12 mouse cellular contexts compared by ENCODE assay signal in the genomic region with DNA sequence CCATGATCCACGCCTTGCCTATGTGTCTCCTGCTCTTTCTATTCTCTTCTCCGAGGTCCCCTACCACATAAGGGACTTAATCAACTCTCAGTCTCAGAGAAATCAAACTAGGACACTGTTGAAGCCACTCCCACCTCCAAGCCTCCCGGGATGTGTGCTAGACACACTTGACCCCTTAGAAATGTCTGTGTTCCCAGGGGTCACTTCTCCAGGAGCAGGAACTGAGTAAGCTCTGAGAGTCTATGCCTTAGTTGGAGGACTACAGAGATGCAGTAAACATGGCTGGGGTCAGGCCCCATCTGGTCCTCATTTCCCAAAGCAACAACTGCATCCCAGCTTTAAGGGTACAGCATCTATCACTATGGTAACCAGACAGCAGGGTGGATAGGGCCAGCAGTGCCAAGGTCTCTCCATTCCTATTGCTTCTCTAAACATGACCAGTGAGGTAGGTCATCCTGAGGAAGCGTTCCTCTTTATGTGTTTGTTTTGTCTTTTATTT. TPM values are rescaled to one million over a fixed set of nuclear protein-coding genes. Genes with fewer than 3 reads are reported as not detected.
DNase-seq lines count a peak whose midpoint lies in the region; ATAC-seq and TF ChIP-seq lines count a peak whose summit lies in the region.
"Had no signal": no experiment of that assay in that cellular context is flagged by ENCODE, and none has a peak within 500 bp of the region (broad histone marks: within the 10 kb centered on the region; RNA-seq: fewer than 3 reads in every experiment).

No protein-coding gene starts in this region.

- peak overlapping the region; percentile 66; the same call in 1 of the 2 replicates for H3K27ac ChIP-seq in forebrain, embryonic 12.5 days
- H3K27ac ChIP-seq in forebrain, embryonic 11.5 days (ENCODE audit: low read depth, low read length) = no peak overlapping the region
- no peak overlapping the region for H3K27ac ChIP-seq in hindbrain, postnatal 0 days
- H3K27ac ChIP-seq in hindbrain, embryonic 11.5 days (ENCODE audit: low read depth, low read length) = no peak overlapping the region
- H3K27ac ChIP-seq in embryonic facial prominence, embryonic 13.5 days = no peak overlapping the region; the same call in 1 of the 2 replicates
- no peak overlapping the region for H3K27ac ChIP-seq in limb, embryonic 11.5 days (replicated peaks; ENCODE audit: low read depth, low read length)
- H3K27ac ChIP-seq: liver, embryonic 15.5 days; neural tube, embryonic 15.5 days had no signal

- 76% methylated on average over 4 of the region's 4 CpGs for WGBS in forebrain, embryonic 12.5 days
- 71% methylated on average over 4 of the region's 4 CpGs for WGBS in forebrain, embryonic 11.5 days
- 44% methylated on average over 4 of the region's 4 CpGs for WGBS in hindbrain, postnatal 0 days
- 62% methylated on average over 4 of the region's 4 CpGs for WGBS in hindbrain, embryonic 11.5 days
- 58% methylated on average over 4 of the region's 4 CpGs for WGBS in embryonic facial prominence, embryonic 13.5 days
- WGBS in limb, embryonic 11.5 days = 54% methylated on average over 4 of the region's 4 CpGs

- no peaks in the 10 kb centered on the region for H3K9me3 ChIP-seq in forebrain, embryonic 12.5 days
- H3K9me3 ChIP-seq in forebrain, embryonic 11.5 days (ENCODE audit: control insufficient read depth, low read length) = no peaks in the 10 kb centered on the region
- H3K9me3 ChIP-seq in hindbrain, postnatal 0 days (ENCODE audit: low read length) = no peaks in the 10 kb centered on the region
- H3K9me3 ChIP-seq in hindbrain, embryonic 11.5 days (ENCODE audit: control insufficient read depth, low read length) = no peaks in the 10 kb centered on the region
- no peaks in the 10 kb centered on the region for H3K9me3 ChIP-seq in embryonic facial prominence, embryonic 13.5 days
- no peaks in the 10 kb centered on the region for H3K9me3 ChIP-seq in limb, embryonic 11.5 days (ENCODE audit: control insufficient read depth, low read length)
- H3K9me3 ChIP-seq: G1E; liver, embryonic 15.5 days; neural tube, embryonic 15.5 days had no signal

- H3K4me3 ChIP-seq in forebrain, embryonic 12.5 days (replicated peaks) = no peak overlapping the region
- no peak overlapping the region for H3K4me3 ChIP-seq in forebrain, embryonic 11.5 days (ENCODE audit: low read depth, low read length)
- no peak overlapping the region for H3K4me3 ChIP-seq in hindbrain, postnatal 0 days (ENCODE audit: low read length)
- no peak overlapping the region for H3K4me3 ChIP-seq in hindbrain, embryonic 11.5 days (ENCODE audit: low read depth, low read length)
- H3K4me3 ChIP-seq in embryonic facial prominence, embryonic 13.5 days = no peak overlapping the region
- H3K4me3 ChIP-seq in limb, embryonic 11.5 days (ENCODE audit: low read depth, low read length) = no peak overlapping the region
- H3K4me3 ChIP-seq: liver, embryonic 15.5 days; neural tube, embryonic 15.5 days had no signal

- no peaks in the 10 kb centered on the region for H3K36me3 ChIP-seq in forebrain, embryonic 12.5 days (replicated peaks)
- H3K36me3 ChIP-seq in forebrain, embryonic 11.5 days (ENCODE audit: control insufficient read depth, insufficient read depth, low read length) = no peaks in the 10 kb centered on the region
- H3K36me3 ChIP-seq in hindbrain, postnatal 0 days (ENCODE audit: insufficient read depth, low read length) = no peaks in the 10 kb centered on the region
- H3K36me3 ChIP-seq in hindbrain, embryonic 11.5 days (ENCODE audit: control insufficient read depth, insufficient read depth, low read length) = no peaks in the 10 kb centered on the region
- H3K36me3 ChIP-seq in embryonic facial prominence, embryonic 13.5 days = no peaks in the 10 kb centered on the region
- H3K36me3 ChIP-seq in limb, embryonic 11.5 days (ENCODE audit: control insufficient read depth, insufficient read depth, low read length) = no peaks in the 10 kb centered on the region
- H3K36me3 ChIP-seq: G1E; liver, embryonic 15.5 days; neural tube, embryonic 15.5 days had no signal

- H3K4me1 ChIP-seq in forebrain, embryonic 12.5 days = peaks cover 32% of the 10 kb centered on the region
- peaks cover 15% of the 10 kb centered on the region for H3K4me1 ChIP-seq in forebrain, embryonic 11.5 days (replicated peaks; ENCODE audit: control insufficient read depth, insufficient read depth, low read length)
- peaks cover 5% of the 10 kb centered on the region; the same call in 1 of the 2 replicates for H3K4me1 ChIP-seq in hindbrain, postnatal 0 days (ENCODE audit: insufficient read depth, low read length)
- H3K4me1 ChIP-seq in hindbrain, embryonic 11.5 days (replicated peaks; ENCODE audit: control insufficient read depth, insufficient read depth, low read length) = no peaks in the 10 kb centered on the region
- H3K4me1 ChIP-seq in embryonic facial prominence, embryonic 13.5 days = peaks cover 18% of the 10 kb centered on the region
- peaks cover 19% of the 10 kb centered on the region for H3K4me1 ChIP-seq in limb, embryonic 11.5 days (ENCODE audit: control insufficient read depth, insufficient read depth, low read length)

- ATAC-seq in forebrain, embryonic 12.5 days (ENCODE audit: low FRiP score) = no peak
- ATAC-seq in forebrain, embryonic 11.5 days (replicated peaks; ENCODE audit: low FRiP score) = no peak
- 0 out of 2 replicates have a peak, but pooled peaks have one; percentile 1 for ATAC-seq in hindbrain, postnatal 0 days
- no peak for ATAC-seq in hindbrain, embryonic 11.5 days (ENCODE audit: low FRiP score)
- no peak for ATAC-seq in embryonic facial prominence, embryonic 13.5 days (ENCODE audit: insufficient number of reproducible peaks, insufficient read depth, low FRiP score, low TSS enrichment, low read depth)
- peak; percentile 18; the same call in 1 of the 2 replicates for ATAC-seq in limb, embryonic 11.5 days (ENCODE audit: insufficient number of reproducible peaks, low FRiP score, low TSS enrichment, low read depth)
- no peak for ATAC-seq in CD4-positive, CD25-positive, alpha-beta regulatory T cell, adult 4 months
- ATAC-seq: midbrain, embryonic 16.5 days had no signal

- H3K27me3 ChIP-seq in forebrain, embryonic 12.5 days = peaks cover 35% of the 10 kb centered on the region
- no peaks in the 10 kb centered on the region for H3K27me3 ChIP-seq in forebrain, embryonic 11.5 days (ENCODE audit: control insufficient read depth, insufficient read depth, low read length)
- no peaks in the 10 kb centered on the region; the same call in 1 of the 2 replicates for H3K27me3 ChIP-seq in hindbrain, postnatal 0 days (ENCODE audit: insufficient read depth, low read length)
- no peaks in the 10 kb centered on the region for H3K27me3 ChIP-seq in hindbrain, embryonic 11.5 days (ENCODE audit: control insufficient read depth, insufficient read depth, low read length)
- H3K27me3 ChIP-seq in embryonic facial prominence, embryonic 13.5 days = no peaks in the 10 kb centered on the region; the same call in 1 of the 2 replicates
- no peaks in the 10 kb centered on the region for H3K27me3 ChIP-seq in limb, embryonic 11.5 days (ENCODE audit: control insufficient read depth, insufficient read depth, low read length)

- no peak for DNase-seq in forebrain, embryonic 11.5 days (ENCODE audit: low spot score)
- DNase-seq in hindbrain, postnatal 0 days (ENCODE audit: low spot score) = no peak
- DNase-seq in hindbrain, embryonic 11.5 days (ENCODE audit: low spot score) = no peak
- peak; percentile 61 for DNase-seq in limb, embryonic 11.5 days (ENCODE audit: low spot score)
- DNase-seq in c-Kit-positive CD71-positive TER-119-positive erythroid progenitor cells, embryonic 14.5 days (ENCODE audit: low spot score) = no peak

- TF ChIP-seq CTCF in hindbrain, postnatal 0 days (IDR thresholded peaks at IDR 0.05; ENCODE audit: low read depth) = no peak

- H3K9ac ChIP-seq in forebrain, embryonic 12.5 days = no peak overlapping the region
- no peak overlapping the region for H3K9ac ChIP-seq in forebrain, embryonic 11.5 days (ENCODE audit: low read length)
- no peak overlapping the region for H3K9ac ChIP-seq in hindbrain, postnatal 0 days (replicated peaks; ENCODE audit: low read length)
- H3K9ac ChIP-seq in hindbrain, embryonic 11.5 days (ENCODE audit: low read depth, low read length) = no peak overlapping the region
- no peak overlapping the region for H3K9ac ChIP-seq in embryonic facial prominence, embryonic 13.5 days
- H3K9ac ChIP-seq in limb, embryonic 11.5 days (ENCODE audit: low read length) = no peak overlapping the region
- H3K9ac ChIP-seq: liver, embryonic 15.5 days; neural tube, embryonic 15.5 days had no signal

- H3K4me2 ChIP-seq in forebrain, embryonic 12.5 days = 0 out of 2 replicates have a peak overlapping the region, but pooled peaks have one; percentile 15
- H3K4me2 ChIP-seq in forebrain, embryonic 11.5 days (ENCODE audit: low read depth, low read length, severe bottlenecking) = no peak overlapping the region
- H3K4me2 ChIP-seq in hindbrain, postnatal 0 days (ENCODE audit: low read depth, low read length) = no peak overlapping the region
- H3K4me2 ChIP-seq in hindbrain, embryonic 11.5 days (replicated peaks; ENCODE audit: low read depth, low read length) = no peak overlapping the region
- 0 out of 2 replicates have a peak overlapping the region, but pooled peaks have one; percentile 17 for H3K4me2 ChIP-seq in embryonic facial prominence, embryonic 13.5 days
- H3K4me2 ChIP-seq in limb, embryonic 11.5 days (ENCODE audit: low read depth, severe bottlenecking) = no peak overlapping the region
- H3K4me2 ChIP-seq: liver, embryonic 15.5 days; neural tube, embryonic 15.5 days had no signal

RNA-seq across cellular contexts. Expression of gene Sbk1, which starts 6.0 kb away (rescaled TPM):
- polyA plus RNA-seq in forebrain, embryonic 12.5 days (2016; fragmentation: Nextera tagmentation; extraction: Ambion mirVana) = 264 and 272 TPM in 2 replicates
- polyA plus RNA-seq in forebrain, embryonic 11.5 days (2014; fragmentation: Nextera tagmentation; extraction: Ambion mirVana) = 194 and 214 TPM in 2 replicates
- total RNA-seq in hindbrain, postnatal 0 days (2014; rRNA removed) = 530 and 565 TPM in 2 replicates
- 138 and 161 TPM in 2 replicates for polyA plus RNA-seq in hindbrain, postnatal 0 days (2015; fragmentation: Nextera tagmentation; extraction: Ambion mirVana)
- polyA plus RNA-seq in hindbrain, embryonic 11.5 days (2014; fragmentation: Nextera tagmentation; extraction: Ambion mirVana) = 137 and 161 TPM in 2 replicates
- 54.3 and 58.9 TPM in 2 replicates for polyA plus RNA-seq in embryonic facial prominence, embryonic 13.5 days (2015; fragmentation: Nextera tagmentation; extraction: Ambion mirVana)
- 111 and 117 TPM in 2 replicates for polyA plus RNA-seq in limb, embryonic 11.5 days (2014; fragmentation: Nextera tagmentation; extraction: Ambion mirVana)
- polyA plus RNA-seq in CD4-positive, CD25-positive, alpha-beta regulatory T cell, adult 4 months (2017; shearing (Covaris generic)) = 1 to 10 TPM; 2.7 to 5.0 TPM

Comparison
In these comparisons a context has a peak if more than half of its experiments do, and no peak if none do; other contexts are left out.
1. ATAC-seq: peak in hindbrain, postnatal 0 days (single experiment) and limb, embryonic 11.5 days (single experiment); none in forebrain, embryonic 12.5 days (single experiment), forebrain, embryonic 11.5 days (single experiment), hindbrain, embryonic 11.5 days (single experiment), embryonic facial prominence, embryonic 13.5 days (single experiment) and CD4-positive, CD25-positive, alpha-beta regulatory T cell, adult 4 months (single experiment).
2. H3K4me2 ChIP-seq: peak in forebrain, embryonic 12.5 days (single experiment) and embryonic facial prominence, embryonic 13.5 days (single experiment); none in forebrain, embryonic 11.5 days (single experiment), hindbrain, postnatal 0 days (single experiment), hindbrain, embryonic 11.5 days (single experiment) and limb, embryonic 11.5 days (single experiment).